Mouse (Mus musculus): Measurements from ENCODE around the gene Ccdc194. TPM values are rescaled to one million over a fixed set of nuclear protein-coding genes. Genes with fewer than 3 reads are reported as not detected.

Gene Ccdc194
- polyA plus RNA-seq, 1 experiment from 2014 or later = not detected

GRCm38 (mm10) chr8:71561401-71561800, 35.9 kb upstream of the Ccdc194 start:
- WGBS (ENCODE audit: missing documents) = 4% methylated on average over 15 of the region's 15 CpGs
- no peaks in the 10 kb centered on the region for H3K36me3 ChIP-seq (ENCODE audit: inconsistent target)
- H3K27ac ChIP-seq = no peak overlapping the region
- H3K79me2 ChIP-seq (ENCODE audit: inconsistent target) = no peaks in the 10 kb centered on the region
- H3K4me3 ChIP-seq (ENCODE audit: inconsistent target) = no peak overlapping the region

- no peak overlapping the region for H3K4me3 ChIP-seq (ENCODE audit: inconsistent target)
- no peak overlapping the region for H3K27ac ChIP-seq
- H3K36me3 ChIP-seq (ENCODE audit: inconsistent target) = no peaks in the 10 kb centered on the region
- 98% methylated on average over 5 of the region's 5 CpGs for WGBS (ENCODE audit: missing documents)
- no peaks in the 10 kb centered on the region for H3K79me2 ChIP-seq (ENCODE audit: inconsistent target)
Observed at GRCm38 (mm10) chr8:71560765-71561164, 35.3 kb upstream of the Ccdc194 start.

DNA sequence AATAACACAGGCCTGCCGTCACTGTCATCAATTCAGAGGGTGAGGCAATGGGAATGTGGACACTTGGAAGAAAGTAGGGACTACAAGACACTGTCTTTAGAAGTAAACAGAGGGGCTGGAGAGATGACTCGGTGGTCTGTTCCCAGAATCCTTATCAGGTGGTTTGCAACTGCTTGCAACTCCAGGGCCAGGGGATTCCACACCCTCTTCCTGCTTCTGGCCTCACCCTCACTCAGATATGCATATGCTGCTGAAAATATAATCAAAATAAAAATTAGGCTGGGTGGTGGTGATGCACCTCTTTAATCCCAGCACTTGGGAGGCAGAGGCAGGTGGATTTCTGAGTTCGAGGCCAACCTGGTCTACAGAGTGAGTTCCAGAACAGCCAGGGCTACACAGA, 34.6 kb upstream of the Ccdc194 start:
- Histone ChIP-seq H3K27ac (no peak overlapping the region), H3K79me2 (ENCODE audit: inconsistent target) (no peaks in the 10 kb centered on the region), H3K4me3 (ENCODE audit: inconsistent target) (no peak overlapping the region), H3K36me3 (ENCODE audit: inconsistent target) (no peaks in the 10 kb centered on the region)
- WGBS (ENCODE audit: missing documents) = 87% methylated on average over 3 of the region's 3 CpGs

DNA sequence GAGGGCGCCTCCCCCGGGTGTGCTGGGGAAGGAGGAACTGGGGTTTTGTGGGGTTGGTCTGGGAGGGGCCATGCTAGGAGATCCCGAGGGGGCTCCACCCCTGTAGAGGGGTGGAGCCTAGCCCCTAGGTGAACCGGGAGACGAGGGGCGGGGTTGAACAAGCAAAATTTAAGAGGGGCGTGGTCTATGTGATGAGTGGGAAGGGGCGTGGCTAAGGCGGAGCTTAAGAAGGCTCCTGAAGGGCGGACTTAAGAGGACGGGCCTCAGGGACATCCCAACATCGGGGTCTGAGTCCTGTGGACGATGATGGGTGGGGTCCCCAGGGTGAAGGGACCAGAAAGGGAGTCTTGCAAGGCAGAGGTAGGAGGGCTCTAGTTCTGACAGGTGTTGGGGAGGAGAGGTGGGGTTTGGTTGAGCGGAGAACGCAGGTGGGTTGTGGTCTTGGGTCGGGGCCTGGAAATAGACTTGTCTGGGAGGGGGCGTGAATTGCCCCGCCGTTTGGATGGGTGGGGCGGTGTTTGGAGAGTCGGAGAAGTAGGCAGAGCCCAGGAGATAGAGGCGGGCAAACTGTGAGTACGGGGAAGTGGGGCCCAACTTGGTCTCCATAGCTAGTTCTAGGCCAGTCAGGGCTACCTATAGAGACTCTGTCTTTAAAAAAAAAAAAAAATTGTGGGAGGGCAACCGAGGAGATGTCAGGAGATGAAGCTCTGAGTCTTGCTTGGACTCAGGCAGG, 33.6 kb upstream of the Ccdc194 start:
- Histone ChIP-seq H3K4me3 (ENCODE audit: inconsistent target) (peak overlapping the region; percentile 35), H3K27ac (no peak overlapping the region), H3K36me3 (ENCODE audit: inconsistent target) (no peaks in the 10 kb centered on the region), H3K79me2 (ENCODE audit: inconsistent target) (no peaks in the 10 kb centered on the region)
- 11% methylated on average over 22 of the region's 24 CpGs for WGBS (ENCODE audit: missing documents)

GRCm38 (mm10) chr8:71558071-71558957, 32.8 kb upstream of the Ccdc194 start, which contains the start of gene Tmem221:
TSS of gene Tmem221 (minus strand) at chr8:71558871.
- Histone ChIP-seq H3K27ac (no peak within 1 kb of the TSS), H3K4me3 (ENCODE audit: inconsistent target) (peak within 1 kb of the TSS; percentile 35), H3K36me3 (ENCODE audit: inconsistent target) (no peaks in the 10 kb centered on the region), H3K79me2 (ENCODE audit: inconsistent target) (no peaks in the 10 kb centered on the region)
- WGBS (ENCODE audit: missing documents) = 10% methylated on average over 70 of the region's 70 CpGs

DNA sequence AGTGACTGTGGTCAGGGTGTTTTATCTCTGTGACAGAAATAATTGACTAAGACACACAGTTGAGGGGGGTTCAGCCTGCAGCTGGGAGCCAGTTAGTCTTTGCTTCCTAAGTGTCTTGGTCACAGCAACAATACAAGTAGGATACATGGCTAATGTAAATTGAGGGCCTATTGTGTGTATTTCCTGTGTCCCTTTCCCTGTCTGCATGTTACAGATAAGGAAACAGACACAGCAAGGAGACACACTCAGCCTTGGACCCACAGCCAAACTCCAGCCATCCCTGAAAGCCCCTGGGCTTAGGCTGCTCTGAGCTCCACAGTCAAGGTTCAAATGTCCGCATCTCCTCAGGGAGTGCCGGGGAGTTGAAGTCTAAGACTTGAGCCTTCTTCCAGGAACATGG, 29.1 kb upstream of the Ccdc194 start:
- H3K79me2 ChIP-seq (ENCODE audit: inconsistent target) = no peaks in the 10 kb centered on the region
- WGBS (ENCODE audit: missing documents) = 90% methylated on average over 2 of the region's 2 CpGs
- H3K4me3 ChIP-seq (ENCODE audit: inconsistent target) = no peak overlapping the region
- no peaks in the 10 kb centered on the region for H3K36me3 ChIP-seq (ENCODE audit: inconsistent target)
- no peak overlapping the region for H3K27ac ChIP-seq

DNA sequence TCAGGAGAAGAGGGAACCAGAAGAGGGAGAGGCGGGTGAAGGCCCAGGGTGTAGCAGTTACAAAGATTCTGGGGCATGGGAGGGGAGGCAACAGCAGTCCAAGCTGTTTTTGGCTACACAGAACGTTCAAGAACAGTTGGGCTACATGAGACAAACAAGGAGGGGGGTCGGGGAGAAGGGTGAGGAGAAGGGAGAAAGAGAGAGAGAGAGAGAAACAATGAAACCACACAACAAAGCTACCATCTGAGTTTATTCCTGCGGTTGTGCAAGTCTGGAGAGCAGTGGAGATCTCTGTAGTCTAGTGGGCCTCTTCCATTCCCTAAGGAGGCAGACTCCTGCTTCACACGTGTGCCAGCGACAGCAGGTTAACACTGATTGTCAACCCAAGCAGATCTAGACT, 28.5 kb upstream of the Ccdc194 start:
- Histone ChIP-seq H3K4me3 (ENCODE audit: inconsistent target) (no peak overlapping the region), H3K27ac (no peak overlapping the region)
- WGBS (ENCODE audit: missing documents) = 74% methylated on average over 6 of the region's 6 CpGs

DNA sequence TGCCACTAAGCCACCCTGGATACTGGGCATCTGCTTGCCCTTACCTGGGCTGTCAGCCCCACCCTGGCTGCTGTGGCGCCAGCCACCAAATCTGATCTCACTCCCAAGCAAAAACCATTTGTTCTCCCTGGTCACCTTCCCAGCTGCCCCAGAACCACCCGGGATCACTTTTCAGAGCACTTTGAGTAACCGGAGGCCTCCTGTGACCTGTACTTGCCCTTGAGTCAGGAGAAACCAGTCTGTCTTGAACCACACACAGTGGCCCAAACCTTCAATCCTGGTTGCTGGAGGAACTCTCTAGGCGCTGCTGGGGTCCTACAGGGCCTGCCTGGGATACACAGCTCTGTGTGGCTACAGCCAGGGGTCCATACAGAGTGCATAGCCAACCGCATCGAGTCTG, 27.3 kb upstream of the Ccdc194 start:
- no peak overlapping the region for H3K4me3 ChIP-seq (ENCODE audit: inconsistent target)
- H3K36me3 ChIP-seq (ENCODE audit: inconsistent target) = peaks cover 4% of the 10 kb centered on the region; the same call in 1 of the 2 replicates
- no peaks in the 10 kb centered on the region for H3K79me2 ChIP-seq (ENCODE audit: inconsistent target)
- no peak overlapping the region for H3K27ac ChIP-seq
- WGBS (ENCODE audit: missing documents) = 85% methylated on average over 6 of the region's 6 CpGs

More for the DNA sequence above, 28.5 kb upstream of the Ccdc194 start:
- no peaks in the 10 kb centered on the region for H3K79me2 ChIP-seq (ENCODE audit: inconsistent target)
- no peaks in the 10 kb centered on the region for H3K36me3 ChIP-seq (ENCODE audit: inconsistent target)

GRCm38 (mm10) chr8:71550754-71551153, 25.2 kb upstream of the Ccdc194 start:
- Histone ChIP-seq H3K36me3 (ENCODE audit: inconsistent target) (peaks cover 22% of the 10 kb centered on the region; the same call in 1 of the 2 replicates), H3K27ac (no peak overlapping the region), H3K4me3 (ENCODE audit: inconsistent target) (no peak overlapping the region), H3K79me2 (ENCODE audit: inconsistent target) (no peaks in the 10 kb centered on the region; the same call in 1 of the 2 replicates)
- 86% methylated on average over 7 of the region's 7 CpGs for WGBS (ENCODE audit: missing documents)

DNA sequence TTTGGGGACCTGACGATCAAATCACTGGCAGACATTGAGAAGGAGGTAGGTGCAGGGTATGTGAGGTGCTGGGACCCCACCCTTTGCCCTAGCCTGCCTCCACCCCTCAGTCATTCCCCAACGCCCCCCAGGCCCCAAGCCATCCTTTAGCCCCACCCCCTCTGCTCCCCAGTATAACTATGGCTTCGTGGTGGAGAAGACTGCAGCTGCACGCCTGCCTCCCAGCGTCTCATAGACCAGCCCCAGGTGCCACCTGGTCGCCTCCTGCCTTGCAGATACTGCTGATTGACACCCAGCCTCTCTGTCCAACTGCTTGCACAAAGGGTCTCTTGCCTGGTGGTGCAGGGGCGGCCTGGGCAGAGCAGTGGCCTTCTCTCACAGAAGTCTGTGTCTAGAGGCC, 22.1 kb upstream of the Ccdc194 start:
- peaks cover 27% of the 10 kb centered on the region for H3K79me2 ChIP-seq (ENCODE audit: inconsistent target)
- WGBS (ENCODE audit: missing documents) = 88% methylated on average over 7 of the region's 7 CpGs
- H3K36me3 ChIP-seq (ENCODE audit: inconsistent target) = peaks cover 30% of the 10 kb centered on the region; the same call in 1 of the 2 replicates
- H3K4me3 ChIP-seq (ENCODE audit: inconsistent target) = no peak overlapping the region
- no peak overlapping the region for H3K27ac ChIP-seq

- no peak overlapping the region for H3K4me3 ChIP-seq (ENCODE audit: inconsistent target)
Observed at GRCm38 (mm10) chr8:71545053-71545452, 19.5 kb upstream of the Ccdc194 start.

GRCm38 (mm10) chr8:71543755-71544154, 18.2 kb upstream of the Ccdc194 start:
- peaks cover 30% of the 10 kb centered on the region; the same call in 1 of the 2 replicates for H3K36me3 ChIP-seq (ENCODE audit: inconsistent target)
- WGBS (ENCODE audit: missing documents) = 84% methylated on average over 8 of the region's 9 CpGs
- H3K4me3 ChIP-seq (ENCODE audit: inconsistent target) = peak overlapping the region; percentile 78

More at GRCm38 (mm10) chr8:71545053-71545452, 19.5 kb upstream of the Ccdc194 start:
- no peak overlapping the region for H3K27ac ChIP-seq
- H3K79me2 ChIP-seq (ENCODE audit: inconsistent target) = peaks cover 27% of the 10 kb centered on the region
- WGBS (ENCODE audit: missing documents) = 93% methylated on average over 11 of the region's 11 CpGs
- peaks cover 30% of the 10 kb centered on the region; the same call in 1 of the 2 replicates for H3K36me3 ChIP-seq (ENCODE audit: inconsistent target)

DNA sequence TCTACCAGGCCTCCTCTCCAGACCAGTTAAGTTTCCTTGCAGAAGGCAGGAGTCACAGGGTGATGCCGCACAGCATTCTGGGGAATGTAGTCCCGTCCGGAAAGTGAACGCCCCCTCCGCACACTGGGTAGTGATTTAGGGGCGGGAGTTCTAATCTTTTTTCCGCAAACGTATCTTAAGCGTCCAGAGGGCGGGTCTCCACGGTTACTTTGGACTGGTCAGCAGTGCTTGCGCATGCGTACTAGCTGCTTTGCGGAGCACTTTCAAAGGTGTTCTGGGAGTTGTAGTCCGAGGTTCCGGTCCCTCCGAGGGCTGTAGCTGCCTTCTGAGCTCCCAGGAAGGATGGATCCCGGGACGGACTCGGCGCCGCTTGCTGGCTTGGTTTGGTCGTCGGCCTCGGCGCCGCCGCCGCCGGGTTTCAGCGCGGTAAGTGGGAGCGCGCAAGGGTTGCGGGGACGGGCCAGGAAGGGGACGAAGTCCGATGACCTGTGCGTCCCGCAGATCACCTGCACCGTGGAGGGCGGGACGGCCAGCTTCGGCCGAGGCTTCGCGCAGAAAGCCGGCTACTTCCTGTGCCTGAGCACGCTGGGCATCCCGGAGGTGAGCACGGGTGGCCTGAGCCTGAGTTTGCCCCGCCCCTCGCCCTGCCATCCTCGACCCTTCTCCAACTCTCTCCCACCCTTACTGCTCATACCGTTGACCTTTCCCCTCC, 17.3 kb upstream of the Ccdc194 start, which contains the start of gene Mvb12a:
Mvb12a (plus strand) TSS at position 291 of the 712 bp plus-strand sequence.
- peaks cover 26% of the 10 kb centered on the region; the same call in 1 of the 2 replicates for H3K36me3 ChIP-seq (ENCODE audit: inconsistent target)
- H3K27ac ChIP-seq = peak within 1 kb of the TSS; percentile 65
- WGBS (ENCODE audit: missing documents) = 1% methylated on average over 51 of the region's 55 CpGs
- peaks cover 45% of the 10 kb centered on the region for H3K79me2 ChIP-seq (ENCODE audit: inconsistent target)
- peak within 1 kb of the TSS; percentile 78 for H3K4me3 ChIP-seq (ENCODE audit: inconsistent target)

More at GRCm38 (mm10) chr8:71543755-71544154, 18.2 kb upstream of the Ccdc194 start:
- Histone ChIP-seq H3K27ac (no peak overlapping the region), H3K79me2 (ENCODE audit: inconsistent target) (peaks cover 36% of the 10 kb centered on the region)
